Mouse (Mus musculus) CH12.LX (cell line): ENCODE results near the gene Tnrc6b. TPM values are rescaled to one million over a fixed set of nuclear protein-coding genes. Genes with fewer than 3 reads are reported as not detected.

Experiments used
- DNase-seq: peaks from one replicate; pipeline ENCODE4 v3.0.0-alpha.2; 2013; ENCODE audit errors: extremely low read depth
- H3K27ac ChIP-seq: 2 replicates; pipeline ENCODE4 v1.5.1; 2012; ENCODE audit warnings: low read depth, mild to moderate bottlenecking, control low read depth, moderate library complexity; ENCODE audit not compliant: insufficient read depth
- H3K27me3 ChIP-seq: replicated peaks from 2 replicates; pipeline ENCODE3; 2012; ENCODE audit warnings: inconsistent platforms
- H3K36me3 ChIP-seq, 2 experiments: replicated peaks in 1 of 2; 2 replicates each; pipeline versions ENCODE3 to v1.6.1; 2012; ENCODE audit warnings: inconsistent platforms in 1 of 2, low read length in 1 of 2, mild to moderate bottlenecking in 1 of 2, mixed read lengths in 1 of 2, moderate library complexity in 1 of 2; ENCODE audit not compliant: control insufficient read depth in 1 of 2, insufficient read depth in 1 of 2
- H3K4me1 ChIP-seq, 2 experiments: 2 replicates each; pipeline ENCODE4 v1.6.1; 2012; ENCODE audit warnings: inconsistent platforms in 1 of 2, moderate library complexity in 1 of 2; ENCODE audit not compliant: insufficient read depth in 2 of 2, control insufficient read depth in 1 of 2
- H3K4me2 ChIP-seq: 2 replicates; pipeline ENCODE4 v1.6.1; 2012; ENCODE audit warnings: low read depth, mild to moderate bottlenecking, control low read depth; ENCODE audit not compliant: poor library complexity, insufficient read depth, severe bottlenecking
- H3K4me3 ChIP-seq, 3 experiments: fragments of 150-350 bp in 1 of 3; sonication (generic) in 1 of 3; replicated peaks in 1 of 3; 2 replicates each; pipeline versions ENCODE3 to v1.5.1; 2011 to 2012; ENCODE audit warnings: low read depth in 2 of 3, low read length in 2 of 3, mild to moderate bottlenecking in 2 of 3, moderate library complexity in 2 of 3, control low read depth in 1 of 3, improper control_type of control experiment in 1 of 3, inconsistent platforms in 1 of 3, mixed read lengths in 1 of 3; ENCODE audit not compliant: poor library complexity in 1 of 3
- H3K79me2 ChIP-seq: replicated peaks from 2 replicates; pipeline ENCODE4 v1.6.1; 2012; ENCODE audit warnings: mild to moderate bottlenecking, moderate library complexity; ENCODE audit not compliant: control insufficient read depth, poor library complexity, insufficient read depth, severe bottlenecking; ENCODE audit errors: extremely low read depth
- H3K9ac ChIP-seq: 2 replicates; pipeline ENCODE4 v1.6.1; 2012; ENCODE audit warnings: low read depth, mild to moderate bottlenecking, control low read depth, moderate library complexity; ENCODE audit not compliant: insufficient read depth
- H3K9me3 ChIP-seq: replicated peaks from 2 replicates; pipeline ENCODE3; 2012; ENCODE audit warnings: low read length, inconsistent platforms, mixed read lengths
- BHLHE40 ChIP-seq: IDR thresholded peaks from 2 replicates; pipeline ENCODE4 v1.6.1; 2011; ENCODE audit warnings: mild to moderate bottlenecking, low read depth, low read length, improper control_type of control experiment
- CTCF ChIP-seq, 2 experiments: IDR thresholded peaks in 1 of 2; conservative IDR thresholded peaks in 1 of 2; 2 replicates each; pipeline ENCODE4 v1.5.1; 2011 to 2012; ENCODE audit warnings: low read depth in 2 of 2, low read length in 2 of 2, improper control_type of control experiment in 1 of 2, inconsistent platforms in 1 of 2, mild to moderate bottlenecking in 1 of 2, moderate library complexity in 1 of 2
- ELF1 ChIP-seq: IDR thresholded peaks from 2 replicates; pipeline ENCODE4 v1.6.1; 2014; ENCODE audit warnings: low read depth, mild to moderate bottlenecking, inconsistent platforms, low read length, improper control_type of control experiment
- EP300 ChIP-seq: IDR thresholded peaks from 2 replicates; pipeline ENCODE4 v1.6.1; 2011; ENCODE audit warnings: low read length, improper control_type of control experiment
- GABPA ChIP-seq: IDR thresholded peaks from 2 replicates; pipeline ENCODE4 v1.6.1; 2012; ENCODE audit warnings: low read depth, low read length, improper control_type of control experiment, inconsistent platforms; ENCODE audit not compliant: insufficient replicate concordance
- IRF4 ChIP-seq: IDR thresholded peaks from 2 replicates; pipeline ENCODE4 v1.6.1; 2014; ENCODE audit warnings: low read depth, mild to moderate bottlenecking, inconsistent platforms, low read length, improper control_type of control experiment
- JUND ChIP-seq: conservative IDR thresholded peaks from 2 replicates; pipeline ENCODE4 v1.6.1; 2011; ENCODE audit warnings: low read depth, low read length, improper control_type of control experiment
- KAT2A ChIP-seq: IDR thresholded peaks from 2 replicates; pipeline ENCODE4 v1.6.1; 2012; ENCODE audit warnings: low read length, improper control_type of control experiment, inconsistent platforms; ENCODE audit not compliant: insufficient replicate concordance
- MEF2A ChIP-seq: IDR thresholded peaks from 2 replicates; pipeline ENCODE4 v1.6.1; 2014; ENCODE audit warnings: low read depth, mild to moderate bottlenecking, inconsistent platforms, low read length, improper control_type of control experiment, borderline replicate concordance
- MXI1 ChIP-seq: IDR thresholded peaks from 2 replicates; pipeline ENCODE4 v1.6.1; 2011; ENCODE audit warnings: mild to moderate bottlenecking, low read depth, low read length, improper control_type of control experiment
- MYC ChIP-seq: IDR thresholded peaks from 2 replicates; pipeline ENCODE4 v1.6.1; 2011; ENCODE audit warnings: low read depth, mild to moderate bottlenecking, improper control_type of control experiment, low read length
- NELFE ChIP-seq: IDR thresholded peaks from 2 replicates; pipeline ENCODE4 v1.6.1; 2011; ENCODE audit warnings: low read depth, low read length, improper control_type of control experiment
- NRF1 ChIP-seq: IDR thresholded peaks from 2 replicates; pipeline ENCODE4 v1.6.1; 2014; ENCODE audit warnings: low read depth, mild to moderate bottlenecking, inconsistent platforms, low read length, improper control_type of control experiment, moderate library complexity
- PAX5 ChIP-seq: IDR thresholded peaks from 2 replicates; pipeline ENCODE4 v1.6.1; 2012; ENCODE audit warnings: low read length, inconsistent platforms, mixed read lengths
- POLR2AphosphoS2 ChIP-seq: IDR thresholded peaks from 2 replicates; pipeline ENCODE4 v1.6.1; 2011; ENCODE audit warnings: low read depth, low read length, improper control_type of control experiment
- RAD21 ChIP-seq: IDR thresholded peaks from 2 replicates; pipeline ENCODE4 v1.6.1; 2011; ENCODE audit warnings: low read depth, mild to moderate bottlenecking, low read length, improper control_type of control experiment, moderate library complexity
- TBP ChIP-seq: conservative IDR thresholded peaks from 2 replicates; pipeline ENCODE4 v1.6.1; 2011; ENCODE audit warnings: low read depth, low read length, improper control_type of control experiment
- USF1 ChIP-seq: IDR thresholded peaks from 2 replicates; pipeline ENCODE4 v1.6.1; 2014; ENCODE audit warnings: low read depth, mild to moderate bottlenecking, inconsistent platforms, low read length, improper control_type of control experiment
- USF2 ChIP-seq: conservative IDR thresholded peaks from 2 replicates; pipeline ENCODE4 v1.6.1; 2011; ENCODE audit warnings: low read depth, low read length, improper control_type of control experiment
- ZC3H11A ChIP-seq: IDR thresholded peaks from 2 replicates; pipeline ENCODE4 v1.6.1; 2012; ENCODE audit warnings: low read depth, mild to moderate bottlenecking, inconsistent platforms, low read length, improper control_type of control experiment
- ZNF384 ChIP-seq: IDR thresholded peaks from 2 replicates; pipeline ENCODE4 v1.6.1; 2012; ENCODE audit warnings: low read depth, low read length, improper control_type of control experiment, inconsistent platforms
- dilution Hi-C: fragments of 300-500 bp; cut with MboI; formaldehyde crosslinking; loops from 2 replicates; pipeline ENCODE4 v1.14.3; 2020; ENCODE audit warnings: low sequenced_read_pairs; ENCODE audit not compliant: extremely low pct_unique_long_range_greater_than_20kb, extremely low pct_ligation_motif_present
- in situ Hi-C: fragments of 300-500 bp; cut with MboI; formaldehyde crosslinking; loops from 3 replicates; pipeline ENCODE4 v1.14.3; 2019; ENCODE audit warnings: low sequenced_read_pairs, low pct_ligation_motif_present, low pct_unique_long_range_greater_than_20kb, mixed read lengths
- polyA plus RNA-seq: library from polyadenylated mRNA; unstranded; fragments of >175 nt; gene quantifications from 2 replicates; pipeline ENCODE4 v1.2.1, GENCODE M21; 2012; ENCODE audit warnings: low read depth; ENCODE audit not compliant: insufficient read length
- total RNA-seq, 2 experiments: library from RNA; depleted of rRNA; stranded (reverse); fragments of 300-350 nt in 1 of 2; fragments of >200 nt in 1 of 2; gene quantifications; 2 replicates each; pipeline ENCODE4 v1.2.3; 2012 to 2014

Tnrc6b gene
- total and polyA plus RNA-seq, 3 experiments = 6.0 to 17.1 (median 16.1) TPM

DNA sequence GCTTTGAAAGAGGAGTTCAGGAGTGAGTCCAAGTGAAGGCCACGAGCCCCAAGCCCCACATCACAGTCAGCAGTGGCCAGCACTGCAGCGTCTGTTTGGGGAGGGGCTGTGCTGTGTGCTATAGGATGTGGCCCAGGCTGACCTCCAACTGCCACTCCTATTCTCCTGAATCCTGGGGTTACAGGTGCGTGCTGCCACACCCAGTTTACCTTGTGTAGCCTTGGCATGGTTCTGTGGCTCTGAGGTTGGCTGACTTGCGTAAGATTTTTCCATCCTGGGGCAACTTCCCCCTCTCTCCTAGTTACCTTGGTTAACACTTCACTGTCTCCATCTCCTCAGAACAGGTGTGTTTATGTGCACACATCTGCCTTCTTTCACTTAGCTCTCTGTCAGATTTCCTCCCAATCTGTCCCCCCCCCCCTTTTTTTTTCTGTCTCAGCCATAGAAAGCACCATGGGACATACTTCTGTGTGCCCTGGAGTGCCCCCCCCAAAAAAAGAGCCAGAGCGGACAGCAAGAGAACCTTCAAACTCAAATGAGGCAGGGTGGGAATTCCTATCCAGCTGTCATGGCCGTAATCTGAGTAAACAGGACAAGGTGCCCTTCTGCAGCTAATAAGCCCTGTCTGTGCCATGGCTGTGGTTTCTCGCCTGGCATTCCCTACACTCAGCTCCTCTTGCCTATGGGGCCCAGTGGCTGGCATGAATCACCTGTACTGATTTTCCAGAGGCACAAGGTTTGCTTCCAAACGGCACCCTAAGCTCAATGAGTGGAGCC, 9.4 kb upstream of the Tnrc6b start:
- H3K9ac ChIP-seq = no peak overlapping the region
- no peak for TF ChIP-seq IRF4
- no peak for TF ChIP-seq MYC
- TF ChIP-seq KAT2A = no peak
- TF ChIP-seq GABPA = no peak
- no peak for TF ChIP-seq USF2
- no peak for TF ChIP-seq RAD21
- no peak for TF ChIP-seq POLR2AphosphoS2
- no peak for TF ChIP-seq CTCF (conservative IDR thresholded peaks at IDR 0.05 in 1 of 2, IDR thresholded peaks at IDR 0.05 in 1 of 2; ENCODE audit: low read depth in 2 of 2, low read length in 2 of 2)
- no peak for TF ChIP-seq ZNF384
- TF ChIP-seq BHLHE40 = no peak
- TF ChIP-seq TBP = no peak
- no peak for TF ChIP-seq MEF2A
- no peak for TF ChIP-seq MXI1
- no peak for TF ChIP-seq PAX5
- TF ChIP-seq EP300 = no peak
- TF ChIP-seq JUND = no peak
- no peak for TF ChIP-seq ZC3H11A
- TF ChIP-seq NRF1 = no peak
- TF ChIP-seq ELF1 = no peak
- TF ChIP-seq USF1 = no peak
- DNase-seq = no peak
- no peaks in the 10 kb centered on the region for H3K9me3 ChIP-seq
- no peak overlapping the region for H3K27ac ChIP-seq
- no peak overlapping the region for H3K4me3 ChIP-seq
- in situ Hi-C loops = loop anchor here (10.0 to 25.0 kb wide), 2 partner anchors 243 to 486 kb away; partner anchors contain the start of genes Adsl and Mrtfa
- H3K36me3 ChIP-seq = no peaks in the 10 kb centered on the region
- H3K4me1 ChIP-seq = peaks cover 0 to 31% of the 10 kb centered on the region in 2 experiments; a peak in 3 of 4 replicates
- H3K4me2 ChIP-seq = no peak overlapping the region
- peaks cover 2% of the 10 kb centered on the region for H3K27me3 ChIP-seq
- dilution Hi-C loops = no loop called here
- no peaks in the 10 kb centered on the region for H3K79me2 ChIP-seq

DNA sequence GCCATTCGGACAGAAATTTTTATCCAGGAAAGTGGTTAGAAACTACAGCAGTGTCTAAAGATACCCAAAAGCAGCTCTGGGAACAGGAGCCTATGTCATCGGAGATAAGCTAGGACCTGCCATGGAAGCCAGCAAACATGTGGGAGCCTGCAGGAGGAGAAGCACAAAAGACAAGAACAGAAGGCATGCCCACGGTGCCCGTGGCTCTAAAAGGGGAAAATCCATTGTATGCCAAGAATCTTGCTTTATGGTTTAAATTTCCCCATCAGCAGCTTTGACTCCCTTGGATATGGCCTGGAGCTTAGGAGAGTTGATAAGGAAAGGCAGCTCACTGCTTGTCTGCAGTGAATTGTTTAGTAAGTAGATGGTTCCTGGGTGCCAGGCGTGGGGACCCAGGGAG, 8.2 kb upstream of the Tnrc6b start:
- Histone ChIP-seq H3K27ac (no peak overlapping the region), H3K4me3 (no peak overlapping the region), H3K27me3 (peaks cover 2% of the 10 kb centered on the region), H3K9ac (no peak overlapping the region), H3K4me2 (no peak overlapping the region), H3K9me3 (no peaks in the 10 kb centered on the region), H3K36me3 (no peaks in the 10 kb centered on the region), H3K4me1 (peaks cover 4 to 31% of the 10 kb centered on the region in 2 experiments; a peak in 3 of 4 replicates), H3K79me2 (no peaks in the 10 kb centered on the region)
- no peak for TF ChIP-seq TBP
- TF ChIP-seq NELFE = no peak
- in situ Hi-C loops (loop anchor here (10.0 to 25.0 kb wide), 2 partner anchors 242 to 484 kb away; partner anchors contain the start of genes Adsl and Mrtfa), dilution Hi-C loops (no loop called here)
- no peak for DNase-seq
